Mouse (Mus musculus): Measurements from ENCODE around the gene Ralb. TPM values are rescaled to one million over a fixed set of nuclear protein-coding genes. Genes with fewer than 3 reads are reported as not detected.

Ralb gene
- polyA plus RNA-seq, 1 experiment from 2014 or later = 130 TPM

DNA sequence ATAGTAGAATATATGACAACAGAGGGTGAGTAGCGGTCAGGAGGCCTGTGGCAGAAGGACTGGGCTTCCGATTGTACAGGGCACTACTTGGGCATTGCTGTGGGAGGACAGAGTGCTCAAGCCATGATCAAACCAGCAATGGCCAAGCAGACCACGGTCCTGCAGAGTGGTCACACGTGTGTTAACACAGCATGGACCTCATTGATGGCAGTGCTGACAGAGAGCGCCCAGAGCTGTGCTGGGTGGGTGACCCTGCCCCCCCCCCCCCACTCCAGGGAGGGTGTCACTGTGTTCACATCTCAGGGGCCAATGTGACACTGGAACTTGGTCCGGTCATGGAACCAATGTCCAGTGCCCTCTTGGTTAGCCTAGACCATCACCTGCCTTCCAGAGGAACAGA, 27.6 kb upstream of the Ralb start:
- Histone ChIP-seq H3K9ac (ENCODE audit: low read length) (no peak overlapping the region), H3K9me3 (replicated peaks; ENCODE audit: control insufficient read depth, low read length) (peaks cover 7% of the 10 kb centered on the region), H3K4me2 (ENCODE audit: low read depth, low read length) (no peak overlapping the region), H3K4me1 (ENCODE audit: control insufficient read depth, insufficient read depth, low read length) (peaks cover 6% of the 10 kb centered on the region), H3K36me3 (ENCODE audit: control insufficient read depth, insufficient read depth) (peaks cover 19% of the 10 kb centered on the region), H3K4me3 (ENCODE audit: low read length) (no peak overlapping the region), H3K27ac (ENCODE audit: low read length) (no peak overlapping the region), H3K27me3 (ENCODE audit: control insufficient read depth, insufficient read depth, low read length) (no peaks in the 10 kb centered on the region)
- 90% methylated on average over 6 of the region's 6 CpGs for WGBS
- ATAC-seq (replicated peaks; ENCODE audit: extremely low read depth, insufficient read depth, low FRiP score) = no peak

DNA sequence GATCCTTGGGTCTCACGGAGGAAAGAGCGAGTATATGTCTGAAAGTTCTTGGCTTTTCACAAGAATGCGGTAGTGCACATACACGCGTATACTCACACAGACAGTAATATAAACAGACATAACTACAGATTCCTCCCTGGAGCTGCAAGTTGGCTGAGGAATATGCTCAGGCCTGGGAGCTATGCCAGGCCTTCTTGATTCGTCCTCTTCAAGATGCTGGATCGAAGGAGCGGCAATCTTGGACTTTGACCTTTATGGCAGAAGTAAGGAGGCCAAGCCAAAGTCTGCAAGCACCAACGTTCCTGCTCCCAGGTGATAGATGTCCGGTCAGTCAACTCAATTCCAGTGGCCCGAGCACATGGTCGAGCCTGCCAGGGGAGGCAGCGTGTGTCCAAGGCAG, 26.3 kb upstream of the Ralb start:
- Histone ChIP-seq H3K4me1 (ENCODE audit: control insufficient read depth, insufficient read depth, low read length) (peaks cover 10% of the 10 kb centered on the region), H3K4me2 (ENCODE audit: low read depth, low read length) (no peak overlapping the region), H3K4me3 (ENCODE audit: low read length) (no peak overlapping the region), H3K27me3 (ENCODE audit: control insufficient read depth, insufficient read depth, low read length) (no peaks in the 10 kb centered on the region), H3K9ac (ENCODE audit: low read length) (no peak overlapping the region), H3K36me3 (ENCODE audit: control insufficient read depth, insufficient read depth) (peaks cover 25% of the 10 kb centered on the region), H3K9me3 (replicated peaks; ENCODE audit: control insufficient read depth, low read length) (peaks cover 11% of the 10 kb centered on the region), H3K27ac (ENCODE audit: low read length) (no peak overlapping the region)
- 82% methylated on average over 13 of the region's 13 CpGs for WGBS
- ATAC-seq (replicated peaks; ENCODE audit: extremely low read depth, insufficient read depth, low FRiP score) = no peak

DNA sequence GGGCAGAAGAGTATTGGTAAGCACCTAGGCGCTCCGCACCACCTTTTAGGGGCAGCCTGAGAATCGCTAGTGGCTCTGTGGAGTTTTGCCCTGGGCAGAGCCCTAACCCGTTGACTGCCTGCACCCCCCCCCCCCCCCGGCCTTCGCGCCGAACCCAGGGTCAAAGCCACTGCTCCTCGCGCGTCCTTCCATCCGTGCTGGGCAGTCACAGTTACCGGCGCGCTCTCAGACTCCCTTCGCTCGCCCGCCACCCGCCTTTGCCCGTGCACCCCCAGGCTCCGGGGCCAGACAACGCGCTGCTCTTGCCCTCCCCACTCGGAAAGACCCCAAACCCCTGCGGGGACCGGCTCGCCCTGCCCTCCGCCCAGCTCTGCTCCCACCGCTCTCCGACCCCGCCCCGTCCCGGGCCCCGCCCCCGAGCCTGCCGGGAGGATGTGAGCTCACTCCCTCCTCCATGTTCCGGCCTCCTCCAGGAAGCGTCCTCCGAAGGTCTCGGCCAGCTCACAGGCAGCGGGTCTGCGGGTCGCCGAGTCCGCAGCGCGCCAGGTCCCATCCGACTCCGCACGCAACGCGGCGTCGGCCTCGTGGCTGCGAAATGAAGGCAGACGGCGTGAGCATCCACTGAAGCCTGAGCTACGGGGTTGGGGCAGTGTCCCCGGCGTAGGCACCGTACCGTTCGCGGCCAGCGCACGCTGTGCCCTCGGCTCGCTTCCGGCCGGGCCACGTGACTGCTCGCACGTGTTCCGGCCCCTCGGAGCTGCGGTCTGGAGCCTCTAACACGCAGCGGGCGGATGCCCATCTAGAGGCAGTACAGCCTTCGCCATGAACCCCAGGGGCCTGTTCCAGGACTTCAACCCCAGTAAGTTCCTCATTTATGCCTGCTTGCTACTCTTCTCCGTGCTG, 21.3 kb upstream of the Ralb start, which contains the start of gene Tmem185b:
TSS of gene Tmem185b (plus strand) at position 472 of the 903 bp plus-strand sequence.
- Histone ChIP-seq H3K4me3 (ENCODE audit: low read length) (peak within 1 kb of the TSS; percentile 75), H3K36me3 (ENCODE audit: control insufficient read depth, insufficient read depth) (peaks cover 25% of the 10 kb centered on the region), H3K27me3 (ENCODE audit: control insufficient read depth, insufficient read depth, low read length) (no peaks in the 10 kb centered on the region), H3K4me2 (ENCODE audit: low read depth, low read length) (peak within 1 kb of the TSS; percentile 71), H3K4me1 (ENCODE audit: control insufficient read depth, insufficient read depth, low read length) (peaks cover 20% of the 10 kb centered on the region), H3K9me3 (replicated peaks; ENCODE audit: control insufficient read depth, low read length) (peaks cover 11% of the 10 kb centered on the region), H3K9ac (ENCODE audit: low read length) (peak within 1 kb of the TSS; percentile 87), H3K27ac (ENCODE audit: low read length) (peak within 1 kb of the TSS; percentile 90)
- WGBS = 1% methylated on average over 78 of the region's 82 CpGs
- peak; percentile 96 for ATAC-seq (replicated peaks; ENCODE audit: extremely low read depth, insufficient read depth, low FRiP score)

DNA sequence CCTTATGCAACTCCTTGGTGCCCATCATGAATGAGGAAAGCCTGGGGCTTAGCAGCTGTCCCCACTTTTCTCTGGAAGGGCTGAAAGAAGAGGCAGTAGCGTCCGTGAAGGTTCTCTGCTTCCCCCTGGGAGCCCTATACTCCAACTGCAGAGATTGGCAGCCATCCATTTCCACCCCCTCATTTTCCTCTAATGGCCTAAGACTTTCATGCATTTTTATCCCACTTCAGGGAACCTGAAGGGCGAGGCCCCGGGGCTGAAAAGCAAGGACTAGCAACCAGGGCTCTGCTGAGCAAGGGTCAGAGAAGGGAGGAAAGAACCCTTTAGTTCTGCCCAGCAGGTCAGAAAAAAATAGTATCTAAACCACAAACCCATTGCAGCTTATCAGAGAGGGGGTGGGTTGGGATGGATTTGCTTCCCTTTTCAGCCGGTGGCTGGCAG, 20.4 kb upstream of the Ralb start:
- H3K36me3 ChIP-seq (ENCODE audit: control insufficient read depth, insufficient read depth) = peaks cover 25% of the 10 kb centered on the region
- 17% methylated on average over 5 of the region's 5 CpGs for WGBS
- H3K4me3 ChIP-seq (ENCODE audit: low read length) = peak overlapping the region; percentile 75
- peak overlapping the region; percentile 14; the same call in 1 of the 2 replicates for H3K27ac ChIP-seq (ENCODE audit: low read length)
- H3K9ac ChIP-seq (ENCODE audit: low read length) = peak overlapping the region; percentile 87
- H3K4me2 ChIP-seq (ENCODE audit: low read depth, low read length) = peak overlapping the region; percentile 71
- no peaks in the 10 kb centered on the region for H3K27me3 ChIP-seq (ENCODE audit: control insufficient read depth, insufficient read depth, low read length)
- H3K9me3 ChIP-seq (replicated peaks; ENCODE audit: control insufficient read depth, low read length) = peaks cover 11% of the 10 kb centered on the region
- ATAC-seq (replicated peaks; ENCODE audit: extremely low read depth, insufficient read depth, low FRiP score) = no peak
- peaks cover 20% of the 10 kb centered on the region for H3K4me1 ChIP-seq (ENCODE audit: control insufficient read depth, insufficient read depth, low read length)

DNA sequence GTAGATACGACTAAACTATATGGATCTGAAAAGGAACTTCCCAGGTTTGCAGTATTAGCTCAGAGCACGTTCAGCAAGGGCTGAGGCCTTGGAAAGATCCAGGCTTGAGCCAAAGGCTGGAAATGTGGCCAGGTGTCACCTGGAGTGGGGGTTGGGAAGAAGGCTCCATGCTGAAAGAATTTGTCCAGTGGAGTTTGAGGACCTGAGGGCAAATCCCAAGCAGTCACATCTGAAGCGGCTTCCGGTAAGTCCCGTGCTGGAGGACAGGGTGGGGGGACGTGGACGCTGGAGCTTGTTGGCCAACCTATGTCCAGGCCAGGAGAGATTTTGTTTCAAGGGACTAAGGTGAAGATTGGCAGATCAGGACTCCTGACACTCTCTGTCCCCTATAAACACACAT, 19.2 kb upstream of the Ralb start:
- ATAC-seq (replicated peaks; ENCODE audit: extremely low read depth, insufficient read depth, low FRiP score) = no peak
- no peak overlapping the region for H3K4me3 ChIP-seq (ENCODE audit: low read length)
- no peak overlapping the region for H3K9ac ChIP-seq (ENCODE audit: low read length)
- H3K4me2 ChIP-seq (ENCODE audit: low read depth, low read length) = no peak overlapping the region
- no peaks in the 10 kb centered on the region for H3K27me3 ChIP-seq (ENCODE audit: control insufficient read depth, insufficient read depth, low read length)
- H3K4me1 ChIP-seq (ENCODE audit: control insufficient read depth, insufficient read depth, low read length) = peaks cover 20% of the 10 kb centered on the region
- 90% methylated on average over 7 of the region's 7 CpGs for WGBS
- H3K27ac ChIP-seq (ENCODE audit: low read length) = no peak overlapping the region
- H3K36me3 ChIP-seq (ENCODE audit: control insufficient read depth, insufficient read depth) = peaks cover 17% of the 10 kb centered on the region
- peaks cover 9% of the 10 kb centered on the region for H3K9me3 ChIP-seq (replicated peaks; ENCODE audit: control insufficient read depth, low read length)

DNA sequence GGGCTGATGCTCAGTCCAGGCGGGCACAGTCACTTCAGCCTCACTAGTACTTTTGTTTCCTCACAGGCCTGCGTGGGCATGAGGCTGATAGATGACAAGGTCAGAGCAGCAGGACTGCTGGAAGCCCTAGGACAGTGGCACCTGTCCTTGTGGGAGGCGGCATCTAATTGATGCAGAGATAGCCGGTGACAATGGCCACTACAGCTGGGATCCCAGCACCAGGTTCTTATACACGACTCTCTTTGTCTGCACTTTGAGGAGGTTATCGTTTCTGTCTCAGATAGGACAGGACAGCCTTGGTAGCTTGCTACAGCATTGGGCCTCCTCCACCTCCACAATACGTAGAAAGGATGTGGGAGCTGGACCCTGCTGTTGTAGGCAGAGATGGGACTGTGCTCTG, 18.8 kb upstream of the Ralb start:
- no peak overlapping the region for H3K27ac ChIP-seq (ENCODE audit: low read length)
- H3K27me3 ChIP-seq (ENCODE audit: control insufficient read depth, insufficient read depth, low read length) = no peaks in the 10 kb centered on the region
- WGBS = 75% methylated on average over 7 of the region's 7 CpGs

DNA sequence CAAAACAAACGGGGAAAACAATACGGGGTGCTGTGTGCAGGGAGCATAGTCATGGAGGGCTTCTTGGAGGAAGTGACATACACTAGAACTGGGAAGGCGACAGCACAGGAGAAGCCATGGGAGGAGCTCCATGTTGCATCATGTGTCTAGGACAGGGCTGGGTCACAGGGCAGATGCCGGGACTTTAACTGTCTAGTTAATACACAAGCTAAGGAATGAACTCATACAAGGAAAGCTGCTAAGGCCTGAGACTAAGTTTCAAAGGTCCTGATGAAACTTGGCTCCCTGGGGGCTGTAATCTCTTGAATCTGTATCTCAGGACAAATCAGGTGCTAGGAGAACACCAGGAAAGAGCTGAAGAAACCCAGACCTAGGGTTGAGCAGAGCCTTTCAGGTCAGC, 18.1 kb upstream of the Ralb start:
- Histone ChIP-seq H3K9me3 (replicated peaks; ENCODE audit: control insufficient read depth, low read length) (peaks cover 6% of the 10 kb centered on the region; the same call in 1 of the 2 replicates), H3K4me3 (ENCODE audit: low read length) (no peak overlapping the region), H3K27ac (ENCODE audit: low read length) (no peak overlapping the region), H3K27me3 (ENCODE audit: control insufficient read depth, insufficient read depth, low read length) (no peaks in the 10 kb centered on the region), H3K9ac (ENCODE audit: low read length) (no peak overlapping the region), H3K4me2 (ENCODE audit: low read depth, low read length) (no peak overlapping the region), H3K36me3 (ENCODE audit: control insufficient read depth, insufficient read depth) (peaks cover 11% of the 10 kb centered on the region), H3K4me1 (ENCODE audit: control insufficient read depth, insufficient read depth, low read length) (peaks cover 25% of the 10 kb centered on the region)
- WGBS = 78% methylated on average over 4 of the region's 4 CpGs
- no peak for ATAC-seq (replicated peaks; ENCODE audit: extremely low read depth, insufficient read depth, low FRiP score)

More for the DNA sequence above, 18.8 kb upstream of the Ralb start:
- H3K36me3 ChIP-seq (ENCODE audit: control insufficient read depth, insufficient read depth) = peaks cover 13% of the 10 kb centered on the region
- peaks cover 20% of the 10 kb centered on the region for H3K4me1 ChIP-seq (ENCODE audit: control insufficient read depth, insufficient read depth, low read length)
- ATAC-seq (replicated peaks; ENCODE audit: extremely low read depth, insufficient read depth, low FRiP score) = no peak
- no peak overlapping the region for H3K4me2 ChIP-seq (ENCODE audit: low read depth, low read length)
- peaks cover 6% of the 10 kb centered on the region; the same call in 1 of the 2 replicates for H3K9me3 ChIP-seq (replicated peaks; ENCODE audit: control insufficient read depth, low read length)
- no peak overlapping the region for H3K9ac ChIP-seq (ENCODE audit: low read length)
- no peak overlapping the region for H3K4me3 ChIP-seq (ENCODE audit: low read length)

DNA sequence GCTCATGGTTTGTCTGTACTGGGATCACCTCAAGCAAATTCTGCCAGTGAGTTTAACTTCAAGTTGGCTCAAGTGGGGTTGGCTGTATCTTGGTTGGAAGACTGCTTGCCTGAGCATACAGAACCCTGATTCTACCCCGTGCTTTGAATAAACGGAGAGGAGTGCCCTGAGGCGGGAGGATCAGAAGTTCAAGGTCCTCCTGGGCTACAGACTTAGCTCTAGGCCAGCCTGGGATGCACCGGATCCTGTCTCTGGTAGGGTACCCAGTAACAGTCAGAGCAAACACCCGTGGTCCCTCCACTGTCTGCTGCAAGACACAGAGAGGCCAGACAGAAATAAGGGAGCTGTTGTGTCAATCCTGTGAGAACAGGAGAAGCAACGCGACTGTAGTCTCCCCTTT, 17.1 kb upstream of the Ralb start:
- H3K4me2 ChIP-seq (ENCODE audit: low read depth, low read length) = no peak overlapping the region
- H3K36me3 ChIP-seq (ENCODE audit: control insufficient read depth, insufficient read depth) = peaks cover 1% of the 10 kb centered on the region
- H3K27ac ChIP-seq (ENCODE audit: low read length) = no peak overlapping the region
- 75% methylated on average over 7 of the region's 7 CpGs for WGBS
- H3K4me1 ChIP-seq (ENCODE audit: control insufficient read depth, insufficient read depth, low read length) = peaks cover 22% of the 10 kb centered on the region
- no peak overlapping the region for H3K9ac ChIP-seq (ENCODE audit: low read length)
- ATAC-seq (replicated peaks; ENCODE audit: extremely low read depth, insufficient read depth, low FRiP score) = no peak
- no peak overlapping the region for H3K4me3 ChIP-seq (ENCODE audit: low read length)
- H3K27me3 ChIP-seq (ENCODE audit: control insufficient read depth, insufficient read depth, low read length) = no peaks in the 10 kb centered on the region
- peaks cover 4% of the 10 kb centered on the region; the same call in 1 of the 2 replicates for H3K9me3 ChIP-seq (replicated peaks; ENCODE audit: control insufficient read depth, low read length)

DNA sequence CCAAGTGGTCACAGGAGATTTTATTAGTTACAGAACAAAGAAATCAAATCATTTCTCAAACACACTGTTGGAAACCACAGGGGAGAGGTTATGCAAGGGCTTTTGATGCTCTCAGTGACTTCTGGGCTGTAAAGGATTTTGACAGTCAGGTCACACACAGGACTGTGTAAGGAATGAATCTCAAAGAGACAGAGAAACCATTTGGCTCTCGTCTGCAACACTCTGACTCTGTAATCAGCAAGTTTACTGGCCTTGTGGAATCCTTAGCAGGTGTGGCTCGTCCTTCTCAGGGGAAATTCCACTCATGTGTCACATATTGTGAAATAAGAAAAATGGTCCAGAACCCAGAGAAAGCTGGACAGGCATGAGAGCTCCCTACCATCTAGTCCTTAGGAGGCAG, 16.4 kb upstream of the Ralb start:
- Histone ChIP-seq H3K4me3 (ENCODE audit: low read length) (no peak overlapping the region), H3K27ac (ENCODE audit: low read length) (no peak overlapping the region), H3K4me2 (ENCODE audit: low read depth, low read length) (no peak overlapping the region), H3K27me3 (ENCODE audit: control insufficient read depth, insufficient read depth, low read length) (no peaks in the 10 kb centered on the region), H3K9ac (ENCODE audit: low read length) (no peak overlapping the region), H3K9me3 (replicated peaks; ENCODE audit: control insufficient read depth, low read length) (0 out of 2 replicates have a peak, but pooled peaks cover 4% of the 10 kb centered on the region), H3K4me1 (ENCODE audit: control insufficient read depth, insufficient read depth, low read length) (peaks cover 17% of the 10 kb centered on the region), H3K36me3 (ENCODE audit: control insufficient read depth, insufficient read depth) (no peaks in the 10 kb centered on the region)
- no peak for ATAC-seq (replicated peaks; ENCODE audit: extremely low read depth, insufficient read depth, low FRiP score)
- 40% methylated on average over 2 of the region's 2 CpGs for WGBS

All from heart, embryonic 16.5 days (tissue).